9 mouse cellular contexts compared by ENCODE assay signal in the genomic region with DNA sequence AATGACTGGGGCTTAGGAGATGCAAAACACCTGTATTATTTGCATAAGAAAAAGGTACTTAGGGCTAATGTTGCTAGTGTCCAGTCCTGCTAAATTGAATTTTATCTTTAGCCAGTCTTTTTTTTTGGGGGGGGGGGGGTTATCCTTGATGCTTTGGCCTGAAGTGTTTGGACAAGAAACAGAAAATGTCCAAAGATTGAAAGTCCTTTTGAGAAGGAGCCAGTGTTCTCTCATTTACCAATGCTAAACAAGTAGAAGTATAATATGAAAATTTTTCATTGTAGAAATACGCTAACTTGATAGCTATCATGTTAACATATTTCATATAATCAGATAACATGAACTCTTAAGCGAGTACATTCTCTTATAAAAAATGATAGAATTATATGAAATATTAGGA.
A peak's percentile ranks its signal among the peaks of the same experiment; 100 is the strongest.
DNase-seq lines count a peak whose midpoint lies in the region; ATAC-seq lines count a peak whose summit lies in the region.
"Had no signal": no experiment of that assay in that cellular context is flagged by ENCODE, and none has a peak within 500 bp of the region (broad histone marks: within the 10 kb centered on the region; RNA-seq: fewer than 3 reads in every experiment).

No protein-coding gene starts in this region.

- peaks cover 4% of the 10 kb centered on the region; the same call in 1 of the 2 replicates for H3K36me3 ChIP-seq in kidney, embryonic 14.5 days (ENCODE audit: control insufficient read depth, insufficient read depth, low read length)
- H3K36me3 ChIP-seq in embryonic facial prominence, embryonic 10.5 days (replicated peaks), result peaks cover 32% of the 10 kb centered on the region
- H3K36me3 ChIP-seq in hindbrain, embryonic 16.5 days (ENCODE audit: control insufficient read depth, insufficient read depth, low read length), result peaks cover 2% of the 10 kb centered on the region; the same call in 1 of the 2 replicates
- no peaks in the 10 kb centered on the region for H3K36me3 ChIP-seq in midbrain, embryonic 13.5 days

- H3K9ac ChIP-seq in kidney, embryonic 14.5 days (ENCODE audit: low read depth, low read length), result no peak overlapping the region
- H3K9ac ChIP-seq in hindbrain, embryonic 16.5 days (ENCODE audit: low read depth, low read length), result no peak overlapping the region
- H3K9ac ChIP-seq in midbrain, embryonic 13.5 days (replicated peaks), result no peak overlapping the region

- DNase-seq in kidney, adult 18-20 months, result no peak
- no peak for DNase-seq in embryonic facial prominence, embryonic 10.5 days (ENCODE audit: low spot score)
- no peak for DNase-seq in frontal cortex, postnatal 36 days (ENCODE audit: low spot score in 2 of 2)
- no peak for DNase-seq in layer of hippocampus, postnatal 14 days (ENCODE audit: low spot score in 2 of 2)
- DNase-seq in left cerebral cortex, postnatal 14 days (ENCODE audit: low spot score in 2 of 2), result no peak
- DNase-seq: cerebellum, adult 9-10 months had no signal

- H3K4me2 ChIP-seq in kidney, embryonic 14.5 days (replicated peaks; ENCODE audit: low read depth, low read length), result peak overlapping the region; percentile 48
- peak overlapping the region; percentile 65 for H3K4me2 ChIP-seq in hindbrain, embryonic 16.5 days (ENCODE audit: low read length)
- H3K4me2 ChIP-seq in midbrain, embryonic 13.5 days (replicated peaks), result peak overlapping the region; percentile 64

- ATAC-seq in kidney, embryonic 14.5 days (ENCODE audit: low FRiP score, low TSS enrichment), result no peak
- ATAC-seq in hindbrain, embryonic 16.5 days, result no peak
- ATAC-seq in midbrain, embryonic 13.5 days, result no peak

- H3K4me1 ChIP-seq in kidney, embryonic 14.5 days (ENCODE audit: control insufficient read depth, insufficient read depth, low read length), result peaks cover 9% of the 10 kb centered on the region
- H3K4me1 ChIP-seq in embryonic facial prominence, embryonic 10.5 days, result peaks cover 34% of the 10 kb centered on the region
- peaks cover 17% of the 10 kb centered on the region for H3K4me1 ChIP-seq in hindbrain, embryonic 16.5 days (ENCODE audit: control insufficient read depth, insufficient read depth, low read depth, low read length)
- H3K4me1 ChIP-seq in midbrain, embryonic 13.5 days (replicated peaks), result peaks cover 27% of the 10 kb centered on the region

- H3K27ac ChIP-seq in kidney, embryonic 14.5 days (ENCODE audit: low read depth, low read length), result no peak overlapping the region
- H3K27ac ChIP-seq in embryonic facial prominence, embryonic 10.5 days (replicated peaks), result no peak overlapping the region
- H3K27ac ChIP-seq in hindbrain, embryonic 16.5 days (ENCODE audit: low read depth, low read length), result no peak overlapping the region
- H3K27ac ChIP-seq in midbrain, embryonic 13.5 days, result no peak overlapping the region

- no peaks in the 10 kb centered on the region for H3K27me3 ChIP-seq in kidney, embryonic 14.5 days (ENCODE audit: control insufficient read depth, insufficient read depth, low read length)
- no peaks in the 10 kb centered on the region for H3K27me3 ChIP-seq in embryonic facial prominence, embryonic 10.5 days (replicated peaks; ENCODE audit: low read depth, poor library complexity, severe bottlenecking)
- no peaks in the 10 kb centered on the region for H3K27me3 ChIP-seq in hindbrain, embryonic 16.5 days (replicated peaks; ENCODE audit: control insufficient read depth, insufficient read depth, low read length)
- no peaks in the 10 kb centered on the region for H3K27me3 ChIP-seq in midbrain, embryonic 13.5 days

- intact Hi-C loops in left cerebral cortex, postnatal 14 days (cut with DNase I), result loop anchor here (5.0 to 10.0 kb wide), 2 partner anchors 61 to 163 kb away; no protein-coding TSS in a partner anchor

- H3K4me3 ChIP-seq in kidney, embryonic 14.5 days (ENCODE audit: low read length), result peak overlapping the region; percentile 48; the same call in 1 of the 2 replicates
- peak overlapping the region; percentile 61 for H3K4me3 ChIP-seq in embryonic facial prominence, embryonic 10.5 days
- peak overlapping the region; percentile 15; the same call in 1 of the 2 replicates for H3K4me3 ChIP-seq in hindbrain, embryonic 16.5 days (ENCODE audit: low read length)
- peak overlapping the region; percentile 20 for H3K4me3 ChIP-seq in midbrain, embryonic 13.5 days (replicated peaks)

- 82% methylated on average over 2 of the region's 2 CpGs for WGBS in kidney, embryonic 14.5 days
- WGBS in embryonic facial prominence, embryonic 10.5 days, result 86% methylated on average over 2 of the region's 2 CpGs
- 87% methylated on average over 2 of the region's 2 CpGs for WGBS in hindbrain, embryonic 16.5 days
- WGBS in midbrain, embryonic 13.5 days, result 87% methylated on average over 2 of the region's 2 CpGs

- no peaks in the 10 kb centered on the region for H3K9me3 ChIP-seq in kidney, embryonic 14.5 days (ENCODE audit: control insufficient read depth, low read length)
- peaks cover 2% of the 10 kb centered on the region; the same call in 1 of the 2 replicates for H3K9me3 ChIP-seq in embryonic facial prominence, embryonic 10.5 days
- H3K9me3 ChIP-seq in hindbrain, embryonic 16.5 days (ENCODE audit: control insufficient read depth, low read length), result no peaks in the 10 kb centered on the region; the same call in 1 of the 2 replicates
- no peaks in the 10 kb centered on the region for H3K9me3 ChIP-seq in midbrain, embryonic 13.5 days
